Mouse (Mus musculus) neutrophil, adult 5-6 weeks (primary cell): ENCODE measurements around the gene Gabrb1. TPM values are rescaled to one million over a fixed set of nuclear protein-coding genes. Genes with fewer than 3 reads are reported as not detected.

Source experiments
- ATAC-seq: fragments of 151-379, 151-347 bp; 2 replicates; pipeline ENCODE4 v1.8.0; 2017; ENCODE audit warnings: mild to moderate bottlenecking, moderate TSS enrichment; ENCODE audit not compliant: insufficient number of reproducible peaks, poor library complexity, low FRiP score, severe bottlenecking; ENCODE audit errors: extremely low read depth
- total RNA-seq: library from RNA; stranded (forward); fragments of 200-1000 nt; gene quantifications from 2 replicates; pipeline ENCODE4 v1.2.3, GENCODE M21; 2017

The Gabrb1 gene
- total RNA-seq, 1 experiment from 2014 or later: under 0.01 TPM

- ATAC-seq: peak; percentile 89
These were observed 524.9 kb downstream of the Gabrb1 start for GRCm38 (mm10) chr5:72182804-72183203.

DNA sequence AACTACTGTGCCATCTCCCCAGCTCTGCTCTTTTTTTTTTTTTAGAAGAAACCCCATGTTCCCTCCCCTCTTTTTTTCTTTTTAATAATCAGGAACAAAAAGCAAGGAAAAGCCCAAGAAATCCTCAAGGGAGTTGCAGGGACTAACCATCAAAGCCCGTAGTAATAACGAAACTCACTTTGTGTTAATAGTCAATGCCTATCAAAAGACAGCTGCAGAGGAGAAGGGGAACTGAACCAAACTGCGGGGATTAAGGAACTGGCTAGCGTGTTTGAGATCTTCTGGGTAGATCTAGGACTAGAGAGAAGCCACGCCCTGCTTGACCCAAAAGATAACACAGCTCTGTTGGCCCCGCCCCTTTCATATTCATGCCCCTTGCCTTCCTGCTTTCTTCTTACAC lies 526.0 kb downstream of the Gabrb1 start:
- peak; percentile 81 for ATAC-seq

DNA sequence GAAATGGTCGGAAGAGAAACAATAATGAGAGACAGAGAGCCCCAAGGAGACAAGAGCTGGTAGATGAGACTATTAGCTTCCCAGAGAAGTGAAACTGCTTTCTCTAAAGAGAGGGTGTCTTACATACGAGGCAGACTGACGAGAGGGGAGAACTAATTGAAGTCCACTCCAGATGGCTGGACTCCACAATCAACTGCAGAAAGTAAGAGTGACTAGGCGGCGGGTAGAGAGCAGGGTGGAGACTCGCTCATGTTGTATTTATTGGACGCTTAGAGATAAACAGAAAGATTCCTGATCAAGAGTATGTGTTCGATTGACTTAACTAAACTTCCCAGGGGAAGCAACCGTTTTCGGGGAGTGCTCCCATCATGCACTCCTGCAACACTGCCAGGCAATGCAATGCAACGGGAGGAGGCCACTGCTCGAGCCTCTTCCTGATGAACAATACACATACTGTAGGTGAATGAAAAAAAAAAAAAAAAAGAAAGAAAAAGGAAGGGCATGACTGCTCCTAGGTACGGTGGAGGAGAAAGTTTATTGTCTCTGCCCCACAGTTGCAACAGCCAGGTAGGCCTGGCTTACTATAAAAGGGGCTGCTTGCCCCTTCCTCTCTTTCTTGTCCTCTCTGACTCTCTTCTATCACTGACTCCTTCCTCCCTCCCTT lies 526.7 kb downstream of the Gabrb1 start:
- peak; percentile 24 for ATAC-seq

- ATAC-seq: no peak
These were observed 533.2 kb downstream of the Gabrb1 start for GRCm38 (mm10) chr5:72191154-72191553.

- no peak for ATAC-seq
These were observed 534.0 kb downstream of the Gabrb1 start for GRCm38 (mm10) chr5:72191932-72192331.

GRCm38 (mm10) chr5:72195442-72195841 lies 537.5 kb downstream of the Gabrb1 start:
- no peak for ATAC-seq

Other genes with a start within 250 kb of the Gabrb1 start
- not detected in 2 replicates for gene Cox7b2, start 109.9 kb upstream of the Gabrb1 start, total RNA-seq
- gene Gabra4, start 195 bp downstream of the Gabrb1 start, total RNA-seq: not detected in 2 replicates